Mouse (Mus musculus): Measurements from ENCODE around the gene Mad1l1.

Mad1l1 gene

GRCm38 (mm10) chr5:140026366-140026765 lies 295.0 kb downstream of the Mad1l1 start:
- no peak for DNase-seq (ENCODE audit: low read depth, low spot score)
- Histone ChIP-seq H3K36me3 (ENCODE audit: control insufficient read depth, insufficient read depth, low read length, poor library complexity, severe bottlenecking) (no peaks in the 10 kb centered on the region), H3K27me3 (ENCODE audit: control insufficient read depth, insufficient read depth, low read length, poor library complexity, severe bottlenecking) (no peaks in the 10 kb centered on the region)

GRCm38 (mm10) chr5:140025301-140025700 lies 296.1 kb downstream of the Mad1l1 start:
- no peaks in the 10 kb centered on the region for H3K27me3 ChIP-seq (ENCODE audit: control insufficient read depth, insufficient read depth, low read length, poor library complexity, severe bottlenecking)
- no peak for DNase-seq (ENCODE audit: low read depth, low spot score)
- no peaks in the 10 kb centered on the region for H3K36me3 ChIP-seq (ENCODE audit: control insufficient read depth, insufficient read depth, low read length, poor library complexity, severe bottlenecking)

- no peak for DNase-seq (ENCODE audit: low read depth, low spot score)
- no peaks in the 10 kb centered on the region for H3K36me3 ChIP-seq (ENCODE audit: control insufficient read depth, insufficient read depth, low read length, poor library complexity, severe bottlenecking)
- no peaks in the 10 kb centered on the region for H3K27me3 ChIP-seq (ENCODE audit: control insufficient read depth, insufficient read depth, low read length, poor library complexity, severe bottlenecking)
Measured at GRCm38 (mm10) chr5:140023941-140024500, 297.3 kb downstream of the Mad1l1 start.

GRCm38 (mm10) chr5:140022861-140023260 lies 298.5 kb downstream of the Mad1l1 start:
- no peaks in the 10 kb centered on the region for H3K27me3 ChIP-seq (ENCODE audit: control insufficient read depth, insufficient read depth, low read length, poor library complexity, severe bottlenecking)
- no peak for DNase-seq (ENCODE audit: low read depth, low spot score)

GRCm38 (mm10) chr5:140021755-140022154 lies 299.6 kb downstream of the Mad1l1 start:
- DNase-seq (ENCODE audit: low read depth, low spot score), result no peak

More at GRCm38 (mm10) chr5:140022861-140023260, 298.5 kb downstream of the Mad1l1 start:
- H3K36me3 ChIP-seq (ENCODE audit: control insufficient read depth, insufficient read depth, low read length, poor library complexity, severe bottlenecking), result no peaks in the 10 kb centered on the region

GRCm38 (mm10) chr5:140019616-140020015 lies 301.7 kb downstream of the Mad1l1 start:
- H3K36me3 ChIP-seq (ENCODE audit: control insufficient read depth, insufficient read depth, low read length, poor library complexity, severe bottlenecking), result no peaks in the 10 kb centered on the region
- no peak for DNase-seq (ENCODE audit: low read depth, low spot score)
- no peaks in the 10 kb centered on the region for H3K27me3 ChIP-seq (ENCODE audit: control insufficient read depth, insufficient read depth, low read length, poor library complexity, severe bottlenecking)

More at GRCm38 (mm10) chr5:140021755-140022154, 299.6 kb downstream of the Mad1l1 start:
- no peaks in the 10 kb centered on the region for H3K36me3 ChIP-seq (ENCODE audit: control insufficient read depth, insufficient read depth, low read length, poor library complexity, severe bottlenecking)
- no peaks in the 10 kb centered on the region for H3K27me3 ChIP-seq (ENCODE audit: control insufficient read depth, insufficient read depth, low read length, poor library complexity, severe bottlenecking)

GRCm38 (mm10) chr5:140018780-140019179 lies 302.6 kb downstream of the Mad1l1 start:
- no peaks in the 10 kb centered on the region for H3K36me3 ChIP-seq (ENCODE audit: control insufficient read depth, insufficient read depth, low read length, poor library complexity, severe bottlenecking)
- H3K27me3 ChIP-seq (ENCODE audit: control insufficient read depth, insufficient read depth, low read length, poor library complexity, severe bottlenecking), result no peaks in the 10 kb centered on the region
- DNase-seq (ENCODE audit: low read depth, low spot score), result no peak

GRCm38 (mm10) chr5:140016896-140017295 lies 304.5 kb downstream of the Mad1l1 start:
- Histone ChIP-seq H3K27me3 (ENCODE audit: control insufficient read depth, insufficient read depth, low read length, poor library complexity, severe bottlenecking) (no peaks in the 10 kb centered on the region), H3K36me3 (ENCODE audit: control insufficient read depth, insufficient read depth, low read length, poor library complexity, severe bottlenecking) (no peaks in the 10 kb centered on the region)
- no peak for DNase-seq (ENCODE audit: low read depth, low spot score)

- DNase-seq (ENCODE audit: low read depth, low spot score), result no peak
- Histone ChIP-seq H3K27me3 (ENCODE audit: control insufficient read depth, insufficient read depth, low read length, poor library complexity, severe bottlenecking) (no peaks in the 10 kb centered on the region), H3K36me3 (ENCODE audit: control insufficient read depth, insufficient read depth, low read length, poor library complexity, severe bottlenecking) (no peaks in the 10 kb centered on the region)
Measured at GRCm38 (mm10) chr5:140013652-140014051, 307.7 kb downstream of the Mad1l1 start.

GRCm38 (mm10) chr5:140012286-140012967 lies 308.9 kb downstream of the Mad1l1 start:
- no peak for DNase-seq (ENCODE audit: low read depth, low spot score)
- H3K27me3 ChIP-seq (ENCODE audit: control insufficient read depth, insufficient read depth, low read length, poor library complexity, severe bottlenecking), result no peaks in the 10 kb centered on the region
- H3K36me3 ChIP-seq (ENCODE audit: control insufficient read depth, insufficient read depth, low read length, poor library complexity, severe bottlenecking), result no peaks in the 10 kb centered on the region

GRCm38 (mm10) chr5:140010405-140010804 lies 310.9 kb downstream of the Mad1l1 start:
- no peaks in the 10 kb centered on the region for H3K27me3 ChIP-seq (ENCODE audit: control insufficient read depth, insufficient read depth, low read length, poor library complexity, severe bottlenecking)
- no peak for DNase-seq (ENCODE audit: low read depth, low spot score)

GRCm38 (mm10) chr5:140009083-140009655 lies 312.2 kb downstream of the Mad1l1 start:
- no peak for DNase-seq (ENCODE audit: low read depth, low spot score)
- Histone ChIP-seq H3K36me3 (ENCODE audit: control insufficient read depth, insufficient read depth, low read length, poor library complexity, severe bottlenecking) (no peaks in the 10 kb centered on the region), H3K27me3 (ENCODE audit: control insufficient read depth, insufficient read depth, low read length, poor library complexity, severe bottlenecking) (no peaks in the 10 kb centered on the region)

More at GRCm38 (mm10) chr5:140010405-140010804, 310.9 kb downstream of the Mad1l1 start:
- no peaks in the 10 kb centered on the region for H3K36me3 ChIP-seq (ENCODE audit: control insufficient read depth, insufficient read depth, low read length, poor library complexity, severe bottlenecking)

- no peaks in the 10 kb centered on the region for H3K36me3 ChIP-seq (ENCODE audit: control insufficient read depth, insufficient read depth, low read length, poor library complexity, severe bottlenecking)
- no peaks in the 10 kb centered on the region for H3K27me3 ChIP-seq (ENCODE audit: control insufficient read depth, insufficient read depth, low read length, poor library complexity, severe bottlenecking)
- no peak for DNase-seq (ENCODE audit: low read depth, low spot score)
Measured at GRCm38 (mm10) chr5:140008523-140008806, 312.9 kb downstream of the Mad1l1 start.

GRCm38 (mm10) chr5:140007656-140008522 lies 313.5 kb downstream of the Mad1l1 start:
- no peaks in the 10 kb centered on the region for H3K36me3 ChIP-seq (ENCODE audit: control insufficient read depth, insufficient read depth, low read length, poor library complexity, severe bottlenecking)
- no peaks in the 10 kb centered on the region for H3K27me3 ChIP-seq (ENCODE audit: control insufficient read depth, insufficient read depth, low read length, poor library complexity, severe bottlenecking)
- no peak for DNase-seq (ENCODE audit: low read depth, low spot score)

GRCm38 (mm10) chr5:140006861-140007260 lies 314.5 kb downstream of the Mad1l1 start:
- H3K27me3 ChIP-seq (ENCODE audit: control insufficient read depth, insufficient read depth, low read length, poor library complexity, severe bottlenecking), result no peaks in the 10 kb centered on the region
- DNase-seq (ENCODE audit: low read depth, low spot score), result no peak

More at GRCm38 (mm10) chr5:140006861-140007260, 314.5 kb downstream of the Mad1l1 start:
- no peaks in the 10 kb centered on the region for H3K36me3 ChIP-seq (ENCODE audit: control insufficient read depth, insufficient read depth, low read length, poor library complexity, severe bottlenecking)

Measured in splenic B cell, adult 2 months (primary cell).